19 mouse cellular contexts compared by ENCODE assay signal in the genomic region with DNA sequence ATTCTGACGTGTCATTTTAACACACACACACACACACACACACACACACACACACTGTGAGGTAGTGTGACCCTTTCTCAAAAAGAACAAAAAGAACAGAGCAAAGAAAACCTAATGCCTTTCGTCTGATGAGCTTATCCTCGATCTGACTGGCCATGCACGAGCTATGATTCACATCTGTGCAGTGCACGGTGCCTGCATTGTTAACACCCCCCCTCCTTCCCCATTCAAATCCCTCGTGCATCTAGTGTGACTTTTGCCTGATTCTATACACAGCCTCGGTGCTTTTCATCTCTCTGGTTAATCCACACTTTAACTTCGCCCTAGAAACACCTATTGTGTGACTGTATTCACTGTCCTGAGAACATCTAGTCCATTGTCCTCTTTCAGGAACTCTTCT. TPM values are rescaled to one million over a fixed set of nuclear protein-coding genes. Genes with fewer than 3 reads are reported as not detected.
DNase-seq lines count a peak whose midpoint lies in the region; ATAC-seq and TF ChIP-seq lines count a peak whose summit lies in the region.
"Had no signal": no experiment of that assay in that cellular context is flagged by ENCODE, and none has a peak within 500 bp of the region (broad histone marks: within the 10 kb centered on the region; RNA-seq: fewer than 3 reads in every experiment).

No protein-coding gene starts in this region.

- no peak for ATAC-seq in forebrain, embryonic 13.5 days
- no peak for ATAC-seq in forebrain, postnatal 0 days
- ATAC-seq in midbrain, embryonic 13.5 days = no peak
- ATAC-seq in intestine, embryonic 15.5 days = no peak
- ATAC-seq: CD4-positive, CD25-positive, alpha-beta regulatory T cell, adult 4 months had no signal

- H3K4me3 ChIP-seq in forebrain, embryonic 13.5 days = no peak overlapping the region
- no peak overlapping the region for H3K4me3 ChIP-seq in forebrain, postnatal 0 days (ENCODE audit: low read depth, low read length)
- H3K4me3 ChIP-seq in midbrain, embryonic 13.5 days (replicated peaks) = no peak overlapping the region
- H3K4me3 ChIP-seq in intestine, embryonic 15.5 days (replicated peaks) = no peak overlapping the region
- H3K4me3 ChIP-seq: embryonic facial prominence, embryonic 13.5 days; erythroblast, embryonic 14.5 days; heart, embryonic 10.5 days; layer of hippocampus, adult 2 months had no signal

- no peaks in the 10 kb centered on the region for H3K9me3 ChIP-seq in forebrain, embryonic 13.5 days (replicated peaks)
- H3K9me3 ChIP-seq in forebrain, postnatal 0 days (ENCODE audit: low read length) = no peaks in the 10 kb centered on the region
- no peaks in the 10 kb centered on the region for H3K9me3 ChIP-seq in midbrain, embryonic 13.5 days
- H3K9me3 ChIP-seq in intestine, embryonic 15.5 days = no peaks in the 10 kb centered on the region
- H3K9me3 ChIP-seq: embryonic facial prominence, embryonic 13.5 days; heart, embryonic 10.5 days had no signal

- H3K4me2 ChIP-seq in forebrain, embryonic 13.5 days = no peak overlapping the region
- H3K4me2 ChIP-seq in forebrain, postnatal 0 days (ENCODE audit: low read depth) = no peak overlapping the region
- peak overlapping the region; percentile 34 for H3K4me2 ChIP-seq in midbrain, embryonic 13.5 days (replicated peaks)
- no peak overlapping the region for H3K4me2 ChIP-seq in intestine, embryonic 15.5 days (replicated peaks)
- H3K4me2 ChIP-seq: embryonic facial prominence, embryonic 13.5 days had no signal

- DNase-seq in forebrain, postnatal 0 days = no peak
- peak; percentile 35 for DNase-seq in retina, postnatal 1 day
- no peak for DNase-seq in retina, embryonic 14.5 days (ENCODE audit: low spot score)
- no peak for DNase-seq in urinary bladder, postnatal 36 days (ENCODE audit: low spot score in 2 of 2)
- DNase-seq: cerebellum, postnatal 25 days; embryo, embryonic 11 days; heart, postnatal 4 days; kidney, postnatal 25 days; right cerebral cortex, postnatal 25 days; spleen, adult 18-20 months had no signal

- H3K36me3 ChIP-seq in forebrain, embryonic 13.5 days (ENCODE audit: poor library complexity, severe bottlenecking) = peaks cover 5% of the 10 kb centered on the region
- H3K36me3 ChIP-seq in forebrain, postnatal 0 days (ENCODE audit: insufficient read depth) = no peaks in the 10 kb centered on the region
- peaks cover 16% of the 10 kb centered on the region; the same call in 1 of the 2 replicates for H3K36me3 ChIP-seq in midbrain, embryonic 13.5 days
- no peaks in the 10 kb centered on the region for H3K36me3 ChIP-seq in intestine, embryonic 15.5 days
- H3K36me3 ChIP-seq: embryonic facial prominence, embryonic 13.5 days; heart, embryonic 10.5 days had no signal

- H3K4me1 ChIP-seq in forebrain, embryonic 13.5 days = peaks cover 60% of the 10 kb centered on the region
- peaks cover 17% of the 10 kb centered on the region for H3K4me1 ChIP-seq in forebrain, postnatal 0 days (ENCODE audit: insufficient read depth)
- H3K4me1 ChIP-seq in midbrain, embryonic 13.5 days (replicated peaks) = peaks cover 89% of the 10 kb centered on the region
- H3K4me1 ChIP-seq in intestine, embryonic 15.5 days (replicated peaks) = 0 out of 2 replicates have a peak, but pooled peaks cover 4% of the 10 kb centered on the region
- H3K4me1 ChIP-seq: embryonic facial prominence, embryonic 13.5 days had no signal

- WGBS in forebrain, embryonic 13.5 days = 7% methylated on average over 8 of the region's 8 CpGs
- 16% methylated on average over 8 of the region's 8 CpGs for WGBS in forebrain, postnatal 0 days
- 11% methylated on average over 8 of the region's 8 CpGs for WGBS in midbrain, embryonic 13.5 days
- WGBS in intestine, embryonic 15.5 days = 68% methylated on average over 8 of the region's 8 CpGs

- TF ChIP-seq CTCF in forebrain, postnatal 0 days (IDR thresholded peaks at IDR 0.05; ENCODE audit: low read depth) = no peak

- H3K9ac ChIP-seq in forebrain, embryonic 13.5 days = peak overlapping the region; percentile 26; the same call in 1 of the 2 replicates
- no peak overlapping the region for H3K9ac ChIP-seq in forebrain, postnatal 0 days
- H3K9ac ChIP-seq in midbrain, embryonic 13.5 days (replicated peaks) = 0 out of 2 replicates have a peak overlapping the region, but pooled peaks have one; percentile 36
- H3K9ac ChIP-seq in intestine, embryonic 15.5 days = no peak overlapping the region
- H3K9ac ChIP-seq: embryonic facial prominence, embryonic 13.5 days had no signal

- H3K27ac ChIP-seq in forebrain, embryonic 13.5 days = 0 out of 2 replicates have a peak overlapping the region, but pooled peaks have one; percentile 7
- no peak overlapping the region for H3K27ac ChIP-seq in forebrain, postnatal 0 days (ENCODE audit: low read depth, low read length)
- H3K27ac ChIP-seq in midbrain, embryonic 13.5 days = peak overlapping the region; percentile 67
- H3K27ac ChIP-seq in intestine, embryonic 15.5 days = no peak overlapping the region
- H3K27ac ChIP-seq: embryonic facial prominence, embryonic 13.5 days; heart, embryonic 10.5 days; layer of hippocampus, adult 2 months; macrophage had no signal

- H3K27me3 ChIP-seq in forebrain, embryonic 13.5 days = no peaks in the 10 kb centered on the region
- no peaks in the 10 kb centered on the region for H3K27me3 ChIP-seq in forebrain, postnatal 0 days (ENCODE audit: insufficient read depth, low read length)
- no peaks in the 10 kb centered on the region for H3K27me3 ChIP-seq in midbrain, embryonic 13.5 days
- no peaks in the 10 kb centered on the region for H3K27me3 ChIP-seq in intestine, embryonic 15.5 days (replicated peaks)
- H3K27me3 ChIP-seq: embryonic facial prominence, embryonic 13.5 days had no signal

RNA-seq across cellular contexts. Expression of a gene that starts 14.5 kb away (rescaled TPM):
- 30.1 and 33.6 TPM in 2 replicates for polyA plus RNA-seq in forebrain, embryonic 13.5 days (2015; fragmentation: Nextera tagmentation; extraction: Ambion mirVana)
- 39.4 and 56.7 TPM in 2 replicates for total RNA-seq in forebrain, postnatal 0 days (2014; rRNA removed)
- 13.2 and 21.2 TPM in 2 replicates for polyA plus RNA-seq in forebrain, postnatal 0 days (2015; fragmentation: Nextera tagmentation; extraction: Ambion mirVana)
- 49.8 and 53.5 TPM in 2 replicates for polyA plus RNA-seq in midbrain, embryonic 13.5 days (2015; fragmentation: Nextera tagmentation; extraction: Ambion mirVana)
- polyA plus RNA-seq in intestine, embryonic 15.5 days (2015; fragmentation: Nextera tagmentation; extraction: Ambion mirVana) = 2.6 and 3.5 TPM in 2 replicates

Comparison
In these comparisons a context has a peak if more than half of its experiments do, and no peak if none do; other contexts are left out.
1. H3K27ac ChIP-seq: peak in forebrain, embryonic 13.5 days (single experiment) and midbrain, embryonic 13.5 days (single experiment); none in forebrain, postnatal 0 days (single experiment) and intestine, embryonic 15.5 days (single experiment).
2. H3K9ac ChIP-seq: peak in forebrain, embryonic 13.5 days (single experiment) and midbrain, embryonic 13.5 days (single experiment); none in forebrain, postnatal 0 days (single experiment) and intestine, embryonic 15.5 days (single experiment).